Mouse (Mus musculus) MN1 (cell line): Measurements from ENCODE around the gene Bcl2l11.
A peak's percentile ranks its signal among the peaks of the same experiment; 100 is the strongest.

Source experiments
- DNase-seq: peaks from one replicate; pipeline ENCODE4 v3.0.0-alpha.2; 2016; ENCODE audit warnings: low spot score

Bcl2l11 gene

DNA sequence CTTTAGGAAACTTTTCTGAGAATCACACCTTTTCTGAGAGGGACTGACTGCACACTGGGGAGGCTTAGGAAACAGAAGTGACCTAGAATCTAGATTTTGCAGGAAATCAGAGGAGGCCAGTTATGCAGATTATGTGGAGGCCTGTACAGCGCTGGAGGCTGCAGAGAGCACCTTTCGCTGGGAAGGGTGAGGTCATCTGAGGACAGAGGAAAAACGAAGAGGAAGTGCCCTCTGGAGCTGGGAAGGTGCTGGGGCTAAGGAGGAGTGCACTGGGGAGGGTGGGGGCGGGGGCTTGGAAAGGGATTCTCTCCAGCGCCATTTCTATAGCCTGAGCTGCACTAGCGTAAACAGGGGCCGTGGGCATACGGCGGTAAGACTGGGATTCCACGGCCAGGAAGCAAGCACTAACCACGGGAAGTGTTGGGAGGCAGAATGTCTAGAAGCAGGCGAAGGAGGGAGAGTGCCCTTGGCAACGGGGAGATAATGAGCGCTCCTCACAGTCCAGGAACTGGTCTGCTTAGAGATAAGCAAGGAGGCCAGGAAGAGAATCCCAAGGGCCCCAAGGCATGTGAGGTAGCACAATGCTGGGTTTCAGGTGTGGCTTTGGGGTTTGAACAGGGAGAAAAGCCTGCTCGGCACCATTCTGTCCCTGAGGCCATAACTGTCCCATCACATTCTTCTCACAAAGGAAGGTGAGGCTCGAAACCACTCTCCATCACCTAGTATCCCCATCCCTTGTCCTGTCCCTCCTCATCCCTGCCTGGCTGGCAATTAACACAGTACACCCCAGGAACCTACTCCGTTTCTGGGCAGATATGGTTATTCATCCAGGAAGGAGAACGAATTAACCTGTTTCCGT, 85.4 kb downstream of the Bcl2l11 start:
- DNase-seq, result peak; percentile 47

DNA sequence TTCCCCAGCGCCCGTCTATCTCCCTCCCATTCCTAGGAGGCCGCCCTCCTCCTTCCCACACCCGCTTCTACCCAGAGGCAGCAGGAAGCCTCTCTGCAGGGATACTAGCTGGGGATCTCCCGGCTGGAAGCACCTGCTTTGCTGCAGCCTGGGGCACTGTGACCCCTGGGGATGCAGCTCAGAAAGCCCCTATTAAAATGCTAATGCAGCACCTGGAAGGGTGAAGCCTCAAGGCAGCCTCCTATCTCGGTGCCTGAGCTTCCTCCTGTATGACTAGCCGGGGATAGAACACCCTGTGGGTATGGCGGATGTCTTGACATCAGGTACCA, 86.0 kb downstream of the Bcl2l11 start:
- DNase-seq, result no peak
